Comparison of ENCODE assay signal across 8 mouse cellular contexts in the genomic region with DNA sequence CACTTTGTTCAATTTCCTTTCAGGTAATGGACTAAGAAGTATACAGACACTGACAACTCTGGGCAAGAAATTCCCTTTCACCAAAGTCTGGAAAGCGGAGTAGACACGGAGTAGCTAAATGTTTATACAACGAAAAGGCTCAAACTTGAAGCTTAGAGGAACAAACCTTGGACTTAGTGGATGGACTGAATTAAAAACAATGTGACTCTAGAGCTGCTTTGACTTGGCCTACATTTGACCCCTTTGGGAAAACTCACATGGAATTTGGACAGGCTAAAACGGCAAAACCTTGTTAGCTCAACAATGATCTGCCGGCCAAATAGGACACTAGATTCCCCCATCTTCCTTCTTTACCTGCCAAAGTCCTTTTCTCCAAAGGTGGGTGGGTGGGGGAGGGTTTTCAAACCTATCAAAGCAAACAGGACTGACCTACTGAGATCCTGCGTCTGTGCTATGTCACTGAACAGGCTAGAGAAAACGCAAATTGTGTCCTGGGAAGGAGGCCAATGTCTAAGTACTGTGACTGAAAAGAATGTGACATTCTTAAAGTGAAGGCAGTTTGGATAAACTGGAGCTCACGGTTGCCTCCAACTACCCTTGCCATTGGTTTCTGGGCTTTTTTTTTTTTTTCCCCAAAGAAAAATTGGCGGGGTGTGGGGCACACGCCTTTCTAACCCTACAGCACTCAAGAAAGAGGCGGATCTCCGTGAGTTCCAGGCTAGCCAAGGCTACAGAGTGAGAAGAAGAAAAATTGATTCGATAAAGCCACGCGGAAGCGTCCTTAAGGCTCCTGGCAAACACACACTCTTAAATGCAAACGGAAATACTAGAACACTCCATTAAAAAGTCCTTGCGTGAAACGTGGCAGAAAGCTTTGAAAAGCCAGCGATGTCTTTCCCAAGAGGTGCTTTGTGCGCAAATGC. TPM values are rescaled to one million over a fixed set of nuclear protein-coding genes. Genes with fewer than 3 reads are reported as not detected.
DNase-seq lines count a peak whose midpoint lies in the region; ATAC-seq and TF ChIP-seq lines count a peak whose summit lies in the region.

No protein-coding gene starts in this region.

- H3K4me1 ChIP-seq in forebrain, embryonic 12.5 days: peaks cover 25% of the 10 kb centered on the region
- 0 out of 2 replicates have a peak, but pooled peaks cover 9% of the 10 kb centered on the region for H3K4me1 ChIP-seq in intestine, postnatal 0 days (replicated peaks; ENCODE audit: control insufficient read depth, insufficient read depth, low read length)
- peaks cover 33% of the 10 kb centered on the region for H3K4me1 ChIP-seq in lung, adult 2 months (ENCODE audit: control insufficient read depth, insufficient read depth, low read length)

- H3K9me3 ChIP-seq in forebrain, embryonic 12.5 days: no peaks in the 10 kb centered on the region
- no peaks in the 10 kb centered on the region for H3K9me3 ChIP-seq in intestine, postnatal 0 days (ENCODE audit: control insufficient read depth)

- peak overlapping the region; percentile 94 for H3K4me2 ChIP-seq in forebrain, embryonic 12.5 days
- peak overlapping the region; percentile 90 for H3K4me2 ChIP-seq in intestine, postnatal 0 days (replicated peaks; ENCODE audit: low read depth)

- peak overlapping the region; percentile 82 for H3K4me3 ChIP-seq in layer of hippocampus, adult 2 months
- H3K4me3 ChIP-seq in forebrain, embryonic 12.5 days (replicated peaks): peak overlapping the region; percentile 78
- H3K4me3 ChIP-seq in intestine, postnatal 0 days (ENCODE audit: low read depth, low read length): peak overlapping the region; percentile 88
- peak overlapping the region; percentile 80 for H3K4me3 ChIP-seq in lung, adult 2 months (replicated peaks; ENCODE audit: extremely low read depth, low read depth, low read length)

- TF ChIP-seq CTCF in layer of hippocampus, adult 2 months (conservative IDR thresholded peaks at IDR 0.05): no peak
- TF ChIP-seq CTCF in intestine, postnatal 0 days (IDR thresholded peaks at IDR 0.05; ENCODE audit: low read depth): no peak
- TF ChIP-seq CTCF in lung, adult 2 months (IDR thresholded peaks at IDR 0.05; ENCODE audit: insufficient read depth, low read length): no peak

- no peak for TF ChIP-seq POLR2A in lung, adult 2 months (IDR thresholded peaks at IDR 0.05; ENCODE audit: borderline replicate concordance, extremely low read depth, low read depth, low read length)

- peak overlapping the region; percentile 79 for H3K9ac ChIP-seq in forebrain, embryonic 12.5 days
- H3K9ac ChIP-seq in intestine, postnatal 0 days (ENCODE audit: low read depth, low read length): peak overlapping the region; percentile 85

- WGBS in forebrain, embryonic 12.5 days: 19% methylated on average over 21 of the region's 21 CpGs
- 8% methylated on average over 21 of the region's 21 CpGs for WGBS in intestine, postnatal 0 days
- WGBS in lung, adult 2 months: 6% methylated on average over 21 of the region's 21 CpGs

- DNase-seq in layer of hippocampus, adult 2 months (ENCODE audit: low spot score in 2 of 2): no peak
- no peak for DNase-seq in layer of hippocampus, adult 11-12 months (ENCODE audit: low spot score)
- peak; percentile 34 for DNase-seq in lung, adult 2 months
- no peak for DNase-seq in right cerebral cortex, postnatal 4 days
- DNase-seq in frontal cortex, postnatal 36 days (ENCODE audit: low spot score in 2 of 2): no peak
- no peak for DNase-seq in left cerebral cortex, adult 8-10 months (ENCODE audit: low spot score in 2 of 2)

- H3K27ac ChIP-seq in layer of hippocampus, adult 2 months: peak overlapping the region; percentile 87
- no peak overlapping the region; the same call in 1 of the 2 replicates for H3K27ac ChIP-seq in forebrain, embryonic 12.5 days
- peak overlapping the region; percentile 94 for H3K27ac ChIP-seq in intestine, postnatal 0 days (ENCODE audit: low read depth, low read length)

- no peak for ATAC-seq in forebrain, embryonic 12.5 days (ENCODE audit: low FRiP score)
- no peak for ATAC-seq in intestine, postnatal 0 days

- no peaks in the 10 kb centered on the region; the same call in 1 of the 2 replicates for H3K36me3 ChIP-seq in forebrain, embryonic 12.5 days (replicated peaks)
- no peaks in the 10 kb centered on the region for H3K36me3 ChIP-seq in intestine, postnatal 0 days (ENCODE audit: control insufficient read depth, insufficient read depth)

- 0 out of 2 replicates have a peak, but pooled peaks cover 4% of the 10 kb centered on the region for H3K27me3 ChIP-seq in forebrain, embryonic 12.5 days
- no peaks in the 10 kb centered on the region for H3K27me3 ChIP-seq in intestine, postnatal 0 days (replicated peaks; ENCODE audit: control insufficient read depth, insufficient read depth, low read length)

RNA-seq across cellular contexts. Expression of gene Lnx2, which starts 1.0 kb away (rescaled TPM):
- 1 to 10 TPM; 5.5 to 6.6 TPM for total RNA-seq in layer of hippocampus, adult 2 months (2021)
- polyA plus RNA-seq in forebrain, embryonic 12.5 days (2016; fragmentation: Nextera tagmentation; extraction: Ambion mirVana): 7.4 and 7.7 TPM in 2 replicates
- 9.7 and 10.2 TPM in 2 replicates for polyA plus RNA-seq in intestine, postnatal 0 days (2015; fragmentation: Nextera tagmentation; extraction: Ambion mirVana)
- polyA plus RNA-seq in lung, adult 2 months (2012; rRNA removed): 57.3 and 80.7 TPM in 2 replicates
- total RNA-seq in left cerebral cortex, adult 8-10 months (2022): 1 to 10 TPM; 4.8 to 6.4 (median 5.6) TPM

RNA-seq across cellular contexts. Expression of gene Polr1d, which starts 1.5 kb away (rescaled TPM):
- total RNA-seq in layer of hippocampus, adult 2 months (2021): 10 to 100 TPM; 63.1 to 69.7 TPM
- polyA plus RNA-seq in forebrain, embryonic 12.5 days (2016; fragmentation: Nextera tagmentation; extraction: Ambion mirVana): 96.9 and 99.6 TPM in 2 replicates
- polyA plus RNA-seq in intestine, postnatal 0 days (2015; fragmentation: Nextera tagmentation; extraction: Ambion mirVana): 116 and 118 TPM in 2 replicates
- 31.6 and 36.8 TPM in 2 replicates for polyA plus RNA-seq in lung, adult 2 months (2012; rRNA removed)
- 10 to 100 TPM; 65.4 to 67.3 (median 65.8) TPM for total RNA-seq in left cerebral cortex, adult 8-10 months (2022)
